Mouse (Mus musculus) induced T-regulatory cell, adult 2 months (primary cell): ENCODE measurements at regions not wholly inside any gene's neighbourhood (a gene's known extent, or its start where the extent isn't known, plus 50 kb on each side); places are given as distances from the start of the nearest gene placed in this dataset.

Experiments used
- DNase-seq: peaks from one replicate; pipeline ENCODE4 v3.0.0-alpha.2; 2012; ENCODE audit warnings: low read depth

DNA sequence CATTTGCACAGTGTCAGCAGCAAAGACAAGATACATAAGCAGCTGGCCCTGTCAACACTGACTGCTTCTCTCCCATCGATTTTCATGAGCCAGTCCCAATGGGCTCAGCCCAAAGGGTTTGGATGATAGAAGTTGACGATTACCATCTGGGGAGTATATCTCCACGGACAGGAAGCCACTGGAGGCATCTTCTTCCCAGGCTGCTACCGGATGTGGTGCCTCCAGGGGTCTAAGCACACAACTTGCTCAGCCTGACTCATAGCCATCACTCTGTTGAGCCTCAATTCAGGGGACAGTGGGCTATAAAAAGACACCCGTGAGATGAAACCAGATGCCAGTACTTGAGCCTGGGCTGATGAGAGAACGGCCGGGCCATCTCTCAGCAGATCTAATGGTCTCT is 71.1 kb upstream of the Hif1a start:
- peak; percentile 18 for DNase-seq

DNA sequence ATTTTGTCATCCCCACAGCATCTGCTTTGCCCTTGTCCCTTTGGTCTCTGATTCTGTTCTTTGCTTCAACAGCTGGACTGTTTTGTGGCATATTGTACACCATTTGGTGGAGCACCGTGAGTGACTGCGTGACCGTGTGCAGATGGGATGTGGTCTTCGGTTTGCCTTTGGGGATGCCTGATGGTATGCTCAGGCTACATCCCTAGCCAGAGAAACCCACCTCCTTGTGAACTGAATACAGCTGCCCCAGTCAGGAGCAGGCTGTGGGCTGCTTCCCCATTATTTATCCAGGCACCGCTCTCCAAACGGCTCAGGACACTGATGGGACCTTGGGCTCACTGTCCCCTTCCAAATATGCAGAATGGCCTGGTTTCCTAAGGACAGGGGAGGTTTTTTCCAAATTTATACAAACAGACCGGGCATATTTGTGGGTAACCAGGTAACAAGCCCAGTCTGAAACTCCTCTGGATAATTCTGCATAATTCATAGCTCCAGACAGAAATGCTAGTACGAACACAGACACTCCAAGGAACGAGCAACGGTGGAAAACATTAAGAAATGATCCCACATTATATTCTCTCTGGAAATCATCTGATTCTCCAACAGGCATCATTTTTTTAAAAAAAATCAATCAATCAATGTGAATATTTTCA is 70.5 kb upstream of the Hif1a start:
- DNase-seq: no peak

DNA sequence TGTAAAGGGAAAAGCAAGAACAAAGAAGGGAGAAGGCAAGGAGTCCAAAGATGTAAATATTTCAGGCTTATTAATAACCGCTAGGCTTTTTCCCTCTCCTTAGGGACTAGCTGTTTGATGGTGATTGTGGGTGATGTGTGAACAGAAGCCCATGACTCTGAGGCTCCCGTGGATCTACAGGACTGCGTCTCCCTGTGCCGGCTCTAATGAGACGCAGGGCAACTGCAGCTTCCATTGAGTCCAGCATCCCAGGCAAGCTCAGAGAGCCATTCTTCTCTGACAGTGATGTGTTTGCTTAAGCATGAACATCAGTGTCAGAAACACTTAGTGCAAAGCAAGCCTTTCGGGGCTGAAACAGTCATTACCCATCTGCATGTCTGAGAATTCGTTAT is 70.0 kb upstream of the Hif1a start:
- DNase-seq: no peak

DNA sequence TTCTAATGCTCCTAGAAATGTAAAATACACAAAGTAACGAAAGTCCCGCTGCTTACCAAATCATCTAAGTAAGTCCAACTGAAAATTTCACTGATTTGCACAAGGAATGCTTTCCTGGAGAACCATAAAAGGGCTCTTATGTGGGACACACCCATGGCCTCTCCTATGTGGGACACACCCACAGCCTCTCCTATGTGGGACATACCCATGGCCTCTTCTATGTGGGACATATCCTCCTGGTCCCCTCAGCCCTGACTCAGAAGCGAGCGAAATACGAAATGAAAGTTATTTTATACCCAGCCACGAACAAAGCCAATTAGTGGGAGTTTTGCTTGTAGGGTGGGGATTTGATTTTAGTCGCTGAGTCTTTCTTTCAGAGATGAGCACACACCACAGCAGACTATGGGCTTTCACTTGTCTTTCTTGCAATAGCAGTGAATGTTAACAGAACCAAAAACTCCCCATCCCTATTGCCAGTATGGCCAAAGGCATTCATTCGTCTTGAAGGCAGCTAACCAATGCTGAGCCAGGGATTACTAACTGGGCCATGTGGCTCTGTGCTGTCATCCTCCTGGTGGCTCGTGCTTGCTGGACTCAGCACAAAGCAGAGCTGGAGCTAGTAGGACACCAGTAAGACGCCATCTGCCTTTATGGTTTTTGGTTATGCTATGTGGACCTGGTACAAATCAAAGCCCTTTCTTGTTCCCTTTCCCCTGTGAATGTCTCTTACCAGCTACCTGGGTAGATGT is 69.4 kb upstream of the Hif1a start:
- no peak for DNase-seq

DNA sequence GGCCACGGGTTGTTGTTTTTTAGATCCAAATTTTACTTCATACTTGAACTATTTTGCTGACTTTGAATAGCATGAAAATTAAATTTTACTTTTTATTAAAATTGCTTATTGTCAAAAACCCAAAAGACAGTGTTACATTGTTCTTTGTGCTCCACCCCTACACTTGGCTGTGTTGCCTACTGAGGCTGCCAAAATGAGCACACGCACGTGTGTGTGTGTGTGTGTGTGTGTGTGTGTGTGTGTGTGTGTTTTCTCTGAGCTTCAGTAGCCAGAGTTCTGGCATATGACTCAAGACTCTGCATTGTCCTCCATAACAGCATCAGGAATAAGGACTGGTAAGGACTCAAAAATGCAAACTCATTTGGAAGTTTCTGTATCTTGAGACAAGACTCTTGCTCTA is 68.4 kb upstream of the Hif1a start:
- no peak for DNase-seq

DNA sequence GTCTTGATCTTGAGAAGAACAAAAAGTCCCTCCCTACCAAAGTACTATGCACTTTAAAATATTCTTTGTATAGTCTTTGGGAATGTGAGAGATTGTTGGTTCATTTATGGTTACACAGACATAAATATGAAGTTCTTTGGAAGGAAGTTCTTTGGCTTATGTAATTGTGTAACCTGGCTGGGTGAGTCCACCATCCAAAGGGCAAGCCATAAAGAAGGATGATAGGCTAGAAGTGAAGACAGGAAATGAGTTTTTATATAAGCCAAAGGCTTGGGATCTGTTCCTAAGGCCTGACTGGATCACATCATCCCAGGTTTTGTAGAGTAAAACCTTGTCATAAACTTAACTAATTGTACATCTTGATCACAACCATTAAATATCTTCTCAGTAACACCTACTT is 65.0 kb upstream of the Hif1a start:
- DNase-seq: no peak

DNA sequence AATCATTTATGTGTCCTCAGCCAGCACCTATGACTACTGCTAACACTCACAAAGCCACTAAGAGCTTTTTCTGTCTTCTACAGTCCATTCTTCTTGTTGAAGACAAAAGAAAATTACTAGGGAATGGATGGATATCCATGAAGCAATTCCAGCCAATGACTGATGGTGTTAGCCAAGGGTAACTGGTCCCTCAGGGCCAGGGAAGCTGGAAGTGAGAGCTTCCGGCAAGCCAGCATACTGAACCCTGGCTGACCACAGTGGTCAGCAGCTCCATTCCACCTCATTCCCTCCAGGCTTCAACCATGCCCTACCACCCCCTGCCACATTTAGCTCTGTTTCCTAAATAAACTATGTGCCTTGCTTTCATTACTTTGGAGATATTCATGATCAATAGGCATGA is 64.1 kb upstream of the Hif1a start:
- no peak for DNase-seq

DNA sequence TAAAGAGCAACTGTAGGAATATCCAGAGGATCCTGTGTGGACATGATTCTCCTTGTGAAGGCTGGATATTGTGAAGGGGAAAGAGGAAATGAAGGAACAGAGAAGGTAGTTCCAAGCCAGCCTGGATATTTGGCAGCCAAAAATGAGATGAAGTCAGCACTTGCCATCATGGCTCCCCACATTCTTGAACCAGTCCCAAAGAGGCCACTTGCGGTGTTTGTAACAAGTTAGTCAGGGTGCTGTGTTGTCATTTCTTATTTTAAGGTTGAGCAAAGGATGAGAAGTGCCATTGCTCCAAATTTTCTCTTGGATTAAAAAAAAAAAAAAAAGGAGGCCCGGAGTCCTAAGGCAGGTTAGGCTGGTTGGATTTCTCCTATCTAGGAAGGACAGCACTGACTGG is 63.3 kb upstream of the Hif1a start:
- no peak for DNase-seq

DNA sequence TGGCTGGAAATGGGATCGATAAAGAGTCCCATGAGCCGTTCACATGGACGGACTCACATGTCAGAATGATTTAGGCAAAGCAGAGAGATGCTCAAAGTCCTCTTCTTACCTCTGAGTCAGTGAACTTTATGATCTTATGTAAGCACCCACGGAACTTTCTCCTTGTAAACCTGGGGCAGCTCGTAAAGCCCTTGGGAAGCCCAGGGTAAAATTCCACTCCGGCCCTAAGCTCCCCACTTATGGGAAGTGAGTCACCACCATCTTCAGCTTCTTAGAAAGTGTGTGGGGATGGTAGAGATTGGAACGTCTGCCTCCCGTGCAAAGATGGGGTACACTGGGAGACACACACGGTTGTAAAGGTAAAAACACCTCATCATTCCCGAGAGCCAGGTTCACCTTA is 62.8 kb upstream of the Hif1a start:
- no peak for DNase-seq

DNA sequence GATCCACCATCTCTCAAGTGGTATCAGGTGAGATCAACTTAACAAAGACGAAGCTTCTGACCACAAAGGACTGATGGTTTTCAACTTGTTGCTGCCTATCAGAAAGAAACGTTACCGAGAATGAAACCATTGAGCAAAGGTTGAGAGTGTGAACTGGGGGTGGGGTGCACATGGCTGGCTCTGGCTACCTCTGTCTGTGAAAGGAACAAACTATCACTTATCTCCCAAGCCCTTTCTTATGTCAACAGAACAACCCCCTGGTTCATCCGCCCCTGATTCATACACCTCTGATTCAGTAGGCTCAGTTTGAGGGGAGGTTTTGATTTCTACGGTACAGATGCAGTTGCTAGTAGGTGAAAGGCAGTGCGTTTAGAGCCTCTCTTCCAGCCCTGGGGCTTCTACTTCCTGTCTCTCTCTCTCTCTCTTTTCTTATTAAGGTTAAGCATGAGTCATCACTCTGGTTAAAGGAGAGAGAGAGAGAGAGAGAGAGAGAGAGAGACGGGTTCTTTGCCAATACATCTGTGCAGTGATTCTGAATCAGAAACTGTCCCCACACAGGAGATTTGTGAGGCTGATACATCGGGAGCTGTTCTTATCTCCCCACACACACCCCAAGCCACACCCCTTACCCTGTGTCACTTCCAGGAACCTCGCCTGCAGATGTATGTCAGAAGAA is 59.0 kb upstream of the Hif1a start:
- DNase-seq: peak; percentile 93

DNA sequence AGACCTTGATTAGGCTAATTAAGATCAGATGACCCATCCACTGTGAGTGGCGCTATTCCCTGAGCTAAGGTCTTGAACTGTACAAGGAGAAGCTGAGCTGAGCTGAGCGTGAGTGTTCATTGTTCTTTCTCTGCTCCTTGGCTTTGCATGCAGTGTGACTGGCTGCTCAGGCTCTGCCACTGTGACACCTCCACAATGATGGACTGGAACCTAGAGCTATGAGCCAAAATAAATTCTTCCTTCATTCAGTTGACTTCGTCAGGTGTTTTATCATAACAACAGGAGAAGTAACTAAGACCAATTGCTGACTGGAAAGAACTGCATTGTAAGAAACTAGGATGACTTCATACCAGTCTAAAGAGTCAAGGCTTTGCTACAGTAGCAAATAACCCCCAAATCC is 56.4 kb upstream of the Hif1a start:
- no peak for DNase-seq

DNA sequence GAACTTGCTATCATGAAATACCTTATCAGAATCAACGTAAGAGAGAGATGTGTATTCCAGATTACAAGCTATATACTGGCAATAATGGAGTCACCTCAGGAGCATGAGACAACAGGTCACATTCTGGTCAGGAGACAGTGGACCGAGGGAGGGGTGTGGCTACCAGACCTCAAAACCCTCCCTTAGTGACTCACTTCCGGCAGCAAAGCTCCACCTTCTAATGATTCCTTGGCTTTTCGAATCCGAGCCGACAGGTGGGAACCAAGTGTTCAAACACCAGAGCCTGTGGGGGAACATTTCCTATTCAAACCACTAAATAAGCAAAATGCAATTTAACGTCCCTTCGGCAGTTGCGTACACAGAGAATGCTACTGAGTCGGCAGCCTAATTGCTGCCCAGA is 54.5 kb upstream of the Hif1a start:
- DNase-seq: no peak

DNA sequence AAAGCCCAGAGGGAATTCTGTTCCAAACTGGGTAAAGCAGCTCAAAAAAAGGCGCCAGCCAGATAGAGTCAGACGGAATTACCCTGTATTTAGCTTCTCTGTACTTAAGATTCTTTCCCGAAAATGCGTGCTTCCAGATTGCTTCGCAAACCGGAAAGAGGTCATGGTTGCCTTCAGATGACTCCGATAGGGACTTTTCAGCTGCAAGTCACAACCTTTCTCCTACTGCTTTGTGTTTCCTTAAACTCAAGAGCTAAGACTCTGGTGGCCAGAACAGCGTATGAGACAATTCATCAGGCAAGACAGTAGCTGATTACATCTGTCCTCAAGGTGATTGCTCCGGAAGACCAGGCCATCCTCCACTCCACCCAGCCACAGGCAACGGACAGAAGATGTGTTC is 53.8 kb upstream of the Hif1a start:
- DNase-seq: no peak

DNA sequence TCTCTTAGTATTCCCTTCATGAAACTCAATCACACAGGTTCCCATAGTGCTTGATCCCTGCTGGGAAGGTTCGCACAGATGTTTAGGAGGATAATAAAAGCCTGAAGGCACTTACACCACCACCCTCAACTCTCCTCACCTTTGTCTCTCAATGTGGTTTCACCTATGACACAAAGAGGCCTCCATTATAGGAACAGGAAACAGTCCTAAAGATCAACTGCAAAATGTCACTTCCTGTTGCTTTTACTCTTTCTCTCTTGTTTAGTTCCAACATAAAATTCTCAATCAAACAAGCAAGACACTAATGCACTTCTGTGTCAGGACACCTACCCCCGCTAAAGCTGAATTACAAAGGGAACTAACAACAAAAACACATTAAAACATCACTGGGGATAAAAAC is 50.3 kb upstream of the Hif1a start:
- DNase-seq: peak; percentile 58
